Mouse (Mus musculus) lung, postnatal 0 days (tissue): Measurements from ENCODE around the gene Klhl34. TPM values are rescaled to one million over a fixed set of nuclear protein-coding genes. Genes with fewer than 3 reads are reported as not detected.
A peak's percentile ranks its signal among the peaks of the same experiment; 100 is the strongest.

Experiments used
- ATAC-seq: fragments of 200-750 bp; cut with Nextera tagmentation; 2 replicates; pipeline ENCODE4 v1.8.0; 2017; ENCODE audit warnings: moderate library complexity
- DNase-seq: peaks from one replicate; pipeline ENCODE4 v3.0.0-alpha.2; 2016; ENCODE audit warnings: low spot score
- H3K27ac ChIP-seq: fragments of 300-500 bp; sonication (generic); 2 replicates; pipeline ENCODE4 v1.5.1; 2014; ENCODE audit warnings: antibody characterized with exemption, mild to moderate bottlenecking, low read length, mixed read lengths
- H3K27me3 ChIP-seq: fragments of 300-500 bp; sonication (generic); replicated peaks from 2 replicates; pipeline ENCODE4 v1.6.1; 2014; ENCODE audit warnings: low read length, mixed read lengths; ENCODE audit not compliant: insufficient read depth
- H3K36me3 ChIP-seq: fragments of 300-500 bp; sonication (generic); 2 replicates; pipeline ENCODE4 v1.6.1; 2014; ENCODE audit warnings: low read length, mixed read lengths; ENCODE audit not compliant: insufficient read depth
- H3K4me1 ChIP-seq: fragments of 300-500 bp; sonication (generic); 2 replicates; pipeline ENCODE4 v1.6.1; 2014; ENCODE audit warnings: antibody characterized with exemption, low read depth, low read length, mixed read lengths; ENCODE audit not compliant: insufficient read depth
- H3K4me2 ChIP-seq: fragments of 300-500 bp; sonication (generic); replicated peaks from 2 replicates; pipeline ENCODE4 v1.6.1; 2014; ENCODE audit warnings: low read depth, mild to moderate bottlenecking, low read length, moderate library complexity, mixed read lengths
- H3K4me3 ChIP-seq: fragments of 300-500 bp; sonication (generic); 2 replicates; pipeline ENCODE4 v1.5.1; 2014; ENCODE audit warnings: low read depth, low read length
- H3K9ac ChIP-seq: fragments of 300-500 bp; sonication (generic); replicated peaks from 2 replicates; pipeline ENCODE4 v1.6.1; 2014; ENCODE audit warnings: low read depth, mild to moderate bottlenecking
- H3K9me3 ChIP-seq: fragments of 300-500 bp; sonication (generic); 2 replicates; pipeline ENCODE4 v1.6.1; 2016; ENCODE audit warnings: low read length, mixed read lengths
- CTCF ChIP-seq: IDR thresholded peaks from 2 replicates; pipeline ENCODE4 v1.5.1; 2016; ENCODE audit warnings: antibody characterized with exemption, mild to moderate bottlenecking
- EP300 ChIP-seq: IDR thresholded peaks from 2 replicates; pipeline ENCODE4 v1.6.1; 2016; ENCODE audit warnings: antibody characterized with exemption, mild to moderate bottlenecking, control low read depth
- WGBS: fragments of 180-500 bp; shearing (Covaris S2); extraction: QIAGEN DNeasy Blood & Tissue Kit; methylation state at CpG from one replicate; pipeline ENCODE4 v1.1.7; 2014; 5-methylcytosine and 5-hydroxymethylcytosine counted together
- polyA plus RNA-seq: library from polyadenylated mRNA; unstranded; fragments of >200 nt; fragmentation: Nextera tagmentation; extraction: Ambion mirVana; gene quantifications from 2 replicates; pipeline ENCODE4 v1.2.1, GENCODE M21; 2015

Gene Klhl34
- 0.06 and 0.13 TPM in 2 replicates for polyA plus RNA-seq

DNA sequence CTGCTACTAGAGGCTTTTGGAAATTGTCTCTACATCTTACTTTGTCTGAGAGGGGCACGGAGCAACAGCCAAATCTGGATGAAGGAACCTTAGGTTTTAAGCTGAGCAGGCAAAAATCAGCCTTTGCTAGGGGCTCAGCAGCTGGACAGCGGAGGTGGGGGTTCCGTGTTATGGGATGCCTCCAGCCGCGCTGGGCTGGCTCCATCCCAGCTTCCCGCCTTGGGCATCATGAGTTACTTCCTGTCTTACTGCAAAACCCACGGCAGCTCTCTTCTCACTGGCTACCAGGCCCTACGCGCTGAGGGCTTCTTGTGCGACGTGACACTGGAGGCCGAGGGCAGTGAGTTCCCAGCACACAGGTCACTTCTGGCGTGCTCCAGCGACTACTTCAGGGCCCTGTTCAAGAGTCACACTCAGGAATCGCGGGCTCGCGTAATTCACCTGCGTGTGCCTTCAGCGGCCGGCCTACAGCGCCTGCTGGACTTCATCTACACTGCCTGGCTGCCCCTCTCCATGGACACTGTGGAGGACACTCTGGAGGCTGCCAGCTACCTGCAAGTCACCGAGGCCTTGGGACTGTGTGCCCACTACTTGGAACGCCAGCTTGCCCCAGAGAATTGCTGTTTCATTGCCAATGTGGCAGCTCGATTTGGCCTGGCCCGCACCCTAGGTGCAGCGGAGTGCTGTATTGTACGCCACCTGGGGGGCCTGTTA lies at the start of gene Klhl34:
TSS of gene Klhl34 (plus strand) at position 229 of the 714 bp plus-strand sequence.
- Histone ChIP-seq H3K4me1 (no peaks in the 10 kb centered on the region), H3K36me3 (no peaks in the 10 kb centered on the region), H3K9ac (no peak within 1 kb of the TSS), H3K4me2 (peak within 1 kb of the TSS; percentile 49), H3K4me3 (no peak within 1 kb of the TSS), H3K9me3 (no peaks in the 10 kb centered on the region), H3K27me3 (no peaks in the 10 kb centered on the region), H3K27ac (no peak within 1 kb of the TSS)
- TF ChIP-seq EP300, result no peak
- no peak for TF ChIP-seq CTCF
- 37% methylated on average over 28 of the region's 28 CpGs for WGBS
- ATAC-seq, result peak; percentile 58
- DNase-seq, result peak; percentile 10

GRCm38 (mm10) chrX:157801669-157802068 lies 16.6 kb upstream of the Klhl34 start:
- 83% methylated on average over 2 of the region's 2 CpGs for WGBS
- H3K36me3 ChIP-seq, result no peaks in the 10 kb centered on the region
- H3K4me2 ChIP-seq, result no peak overlapping the region
- H3K27ac ChIP-seq, result no peak overlapping the region
- H3K27me3 ChIP-seq, result no peaks in the 10 kb centered on the region
- no peak overlapping the region for H3K4me3 ChIP-seq
- TF ChIP-seq CTCF (no peak), EP300 (no peak)
- ATAC-seq, result no peak
- H3K4me1 ChIP-seq, result no peaks in the 10 kb centered on the region
- no peaks in the 10 kb centered on the region for H3K9me3 ChIP-seq
- no peak for DNase-seq
- H3K9ac ChIP-seq, result no peak overlapping the region

- ATAC-seq, result no peak
- Histone ChIP-seq H3K36me3 (no peaks in the 10 kb centered on the region), H3K9ac (no peak overlapping the region), H3K4me3 (no peak overlapping the region), H3K27ac (no peak overlapping the region), H3K27me3 (no peaks in the 10 kb centered on the region), H3K4me1 (no peaks in the 10 kb centered on the region), H3K9me3 (no peaks in the 10 kb centered on the region), H3K4me2 (no peak overlapping the region)
- 71% methylated on average over 1 of the region's 1 CpGs for WGBS
- TF ChIP-seq CTCF, result no peak
- no peak for TF ChIP-seq EP300
- no peak for DNase-seq
Observed at GRCm38 (mm10) chrX:157809721-157810120, 8.5 kb upstream of the Klhl34 start.

DNA sequence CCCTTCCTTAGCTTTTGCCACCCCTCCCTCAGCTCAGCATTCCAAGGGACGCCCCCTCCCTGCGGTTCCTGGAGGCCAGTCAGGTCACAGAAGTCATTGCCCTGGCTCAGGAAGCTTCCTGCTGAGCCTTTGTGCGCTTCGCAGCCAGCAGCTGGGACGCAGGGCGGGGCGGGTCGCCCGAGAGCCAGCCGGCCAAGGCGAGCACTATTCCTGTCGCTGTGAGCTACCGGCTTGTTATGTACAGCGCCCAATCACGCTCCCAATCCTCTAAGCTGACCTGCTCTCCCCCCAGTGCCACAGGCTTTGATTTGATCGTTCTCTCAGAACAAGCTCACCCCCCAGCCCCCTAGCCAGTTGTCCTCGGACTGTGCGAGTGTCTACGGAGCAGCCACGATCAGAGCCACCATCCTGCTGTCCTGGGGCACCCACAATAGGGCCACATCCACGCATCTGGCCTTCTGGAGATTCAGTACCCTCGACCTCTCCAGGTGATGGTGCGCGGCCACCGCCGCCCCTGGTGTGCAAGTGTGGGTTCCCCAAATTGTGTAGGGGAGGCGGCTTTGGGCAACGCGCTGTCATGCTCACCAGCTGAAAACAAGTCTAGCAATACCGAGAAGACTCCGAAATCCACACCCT lies 546 bp upstream of the Klhl34 start:
- Histone ChIP-seq H3K9me3 (no peaks in the 10 kb centered on the region), H3K27me3 (no peaks in the 10 kb centered on the region), H3K27ac (no peak overlapping the region), H3K4me3 (no peak overlapping the region), H3K4me1 (no peaks in the 10 kb centered on the region), H3K36me3 (no peaks in the 10 kb centered on the region), H3K9ac (no peak overlapping the region), H3K4me2 (peak overlapping the region; percentile 49)
- TF ChIP-seq CTCF (no peak), EP300 (no peak)
- WGBS, result 23% methylated on average over 29 of the region's 31 CpGs
- no peak for ATAC-seq
- no peak for DNase-seq

GRCm38 (mm10) chrX:157818921-157819260 lies 656 bp downstream of the Klhl34 start:
- H3K4me2 ChIP-seq, result no peak overlapping the region
- H3K4me3 ChIP-seq, result no peak overlapping the region
- 87% methylated on average over 13 of the region's 13 CpGs for WGBS
- H3K4me1 ChIP-seq, result no peaks in the 10 kb centered on the region
- TF ChIP-seq CTCF (no peak), EP300 (no peak)
- H3K36me3 ChIP-seq, result no peaks in the 10 kb centered on the region
- H3K9ac ChIP-seq, result no peak overlapping the region
- ATAC-seq, result no peak
- no peak overlapping the region for H3K27ac ChIP-seq
- DNase-seq, result no peak
- H3K9me3 ChIP-seq, result no peaks in the 10 kb centered on the region
- H3K27me3 ChIP-seq, result no peaks in the 10 kb centered on the region

DNA sequence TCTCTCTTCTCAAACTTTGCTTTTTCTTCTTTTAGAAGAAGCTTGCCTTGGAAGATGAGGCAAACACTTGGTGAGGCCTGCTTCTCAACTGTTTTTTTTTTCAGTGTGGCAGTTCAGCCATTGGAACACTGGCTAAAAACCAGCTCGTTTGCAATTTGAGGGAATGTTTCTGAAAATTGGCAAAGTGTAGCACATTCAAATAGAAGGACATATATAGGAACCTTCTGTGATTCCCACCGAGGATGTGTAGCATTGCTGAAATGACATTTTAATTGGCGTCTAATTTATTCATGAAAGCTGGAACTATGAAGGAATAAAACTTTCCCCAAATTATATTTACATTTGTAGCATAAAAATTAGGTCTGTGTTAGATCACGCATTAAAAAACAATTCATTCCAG lies 11.7 kb downstream of the Klhl34 start:
- no peaks in the 10 kb centered on the region for H3K9me3 ChIP-seq
- 77% methylated on average over 4 of the region's 4 CpGs for WGBS

More for the DNA sequence above, 11.7 kb downstream of the Klhl34 start:
- Histone ChIP-seq H3K27me3 (no peaks in the 10 kb centered on the region), H3K4me1 (no peaks in the 10 kb centered on the region), H3K36me3 (no peaks in the 10 kb centered on the region), H3K4me2 (no peak overlapping the region), H3K9ac (no peak overlapping the region), H3K4me3 (no peak overlapping the region), H3K27ac (no peak overlapping the region)
- ATAC-seq, result no peak
- DNase-seq, result no peak
- TF ChIP-seq EP300 (no peak), CTCF (no peak)

Other genes with a start within 250 kb of the Klhl34 start
- gene Yy2, start 249.4 kb upstream of the Klhl34 start, polyA plus RNA-seq, result 1.6 and 2.7 TPM in 2 replicates
- gene Mbtps2, start 219.7 kb upstream of the Klhl34 start, polyA plus RNA-seq, result 8.8 and 10.8 TPM in 2 replicates
- gene Smpx, start 119.5 kb upstream of the Klhl34 start, polyA plus RNA-seq, result 12.4 and 13.4 TPM in 2 replicates
- 0.33 and 0.46 TPM in 2 replicates for gene Cnksr2, start 224.9 kb downstream of the Klhl34 start, polyA plus RNA-seq